Mouse (Mus musculus) olfactory bulb, adult 2 months (tissue): Measurements from ENCODE around the gene Usp5.

Experiments
- CTCF ChIP-seq: fragments of 200-500 bp; IDR thresholded peaks from 2 replicates; pipeline ENCODE4 v1.5.1; 2012; ENCODE audit warnings: low read depth, mild to moderate bottlenecking, low read length, moderate library complexity; ENCODE audit not compliant: insufficient read depth
- POLR2A ChIP-seq: fragments of 200-500 bp; IDR thresholded peaks from 2 replicates; pipeline ENCODE4 v1.6.1; 2012; ENCODE audit warnings: mild to moderate bottlenecking, low read depth, low read length, moderate library complexity; ENCODE audit not compliant: insufficient read depth

GRCm38 (mm10) chr6:124814858-124815774 is 14.2 kb downstream of the Usp5 start:
- TF ChIP-seq CTCF (no peak), POLR2A (no peak)
